Mouse (Mus musculus) spleen, adult 12 weeks (tissue): Measurements from ENCODE around the gene Cldn9.

Source experiments
- DNase-seq: peaks from one replicate; pipeline ENCODE4 v3.0.0; 2022; ENCODE audit warnings: low spot score

Gene Cldn9

GRCm38 (mm10) chr17:23651363-23651762, 32.5 kb downstream of the Cldn9 start:
- no peak for DNase-seq

DNA sequence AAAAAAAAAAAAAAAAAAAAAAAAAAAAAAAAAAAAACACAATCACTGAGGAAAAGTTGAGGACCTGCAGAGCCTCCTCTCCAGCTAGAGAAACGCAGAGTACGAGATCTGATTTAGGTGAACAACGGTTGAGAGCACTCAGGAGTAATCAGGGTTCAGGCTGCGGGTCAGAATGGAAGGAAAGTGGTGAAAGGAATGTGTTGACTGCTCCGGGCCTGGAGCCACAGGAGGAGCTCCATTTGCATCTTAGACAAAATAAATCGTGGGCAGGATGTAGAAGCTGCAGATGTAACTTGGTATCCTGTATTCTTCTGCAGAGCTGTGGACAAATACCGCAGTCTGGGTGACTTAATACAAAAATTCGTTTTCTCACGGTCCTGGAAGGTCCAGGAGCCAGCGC, 37.9 kb downstream of the Cldn9 start:
- no peak for DNase-seq

- DNase-seq: no peak
Observed at GRCm38 (mm10) chr17:23644613-23645495, 39.0 kb downstream of the Cldn9 start, which contains the start of gene Mmp25. Gene Mmp25 (minus strand): TSS chr17:23645277.
